Mouse (Mus musculus): ENCODE results near the gene Washc3. TPM values are rescaled to one million over a fixed set of nuclear protein-coding genes. Genes with fewer than 3 reads are reported as not detected.

Washc3 gene
- polyA plus RNA-seq, 1 experiment from 2014 or later: 39.7 TPM

GRCm38 (mm10) chr10:88281699-88282098 is 80.8 kb downstream of the Washc3 start:
- Histone ChIP-seq H3K27me3 (ENCODE audit: control insufficient read depth, insufficient read depth, low read depth, low read length) (no peaks in the 10 kb centered on the region), H3K9me3 (replicated peaks; ENCODE audit: control insufficient read depth, low read length, poor library complexity, severe bottlenecking) (no peaks in the 10 kb centered on the region), H3K27ac (ENCODE audit: low read length) (no peak overlapping the region), H3K4me3 (ENCODE audit: low read depth, low read length) (no peak overlapping the region), H3K4me1 (ENCODE audit: control insufficient read depth, insufficient read depth, low read length) (no peaks in the 10 kb centered on the region), H3K4me2 (ENCODE audit: low read length) (no peak overlapping the region), H3K36me3 (ENCODE audit: control insufficient read depth, insufficient read depth, low read length) (no peaks in the 10 kb centered on the region), H3K9ac (ENCODE audit: low read depth, low read length) (no peak overlapping the region)
- ATAC-seq: no peak
- 87% methylated on average over 3 of the region's 3 CpGs for WGBS

- H3K36me3 ChIP-seq (ENCODE audit: control insufficient read depth, insufficient read depth, low read length): no peaks in the 10 kb centered on the region
- no peak overlapping the region for H3K4me3 ChIP-seq (ENCODE audit: low read depth, low read length)
- no peaks in the 10 kb centered on the region for H3K27me3 ChIP-seq (ENCODE audit: control insufficient read depth, insufficient read depth, low read depth, low read length)
- no peak overlapping the region for H3K9ac ChIP-seq (ENCODE audit: low read depth, low read length)
- WGBS: 93% methylated on average over 4 of the region's 4 CpGs
- ATAC-seq: no peak
- H3K9me3 ChIP-seq (replicated peaks; ENCODE audit: control insufficient read depth, low read length, poor library complexity, severe bottlenecking): no peaks in the 10 kb centered on the region
- no peak overlapping the region for H3K4me2 ChIP-seq (ENCODE audit: low read length)
- no peaks in the 10 kb centered on the region for H3K4me1 ChIP-seq (ENCODE audit: control insufficient read depth, insufficient read depth, low read length)
- H3K27ac ChIP-seq (ENCODE audit: low read length): no peak overlapping the region
These were observed 83.6 kb downstream of the Washc3 start for GRCm38 (mm10) chr10:88284343-88284990.

- Histone ChIP-seq H3K4me2 (ENCODE audit: low read length) (no peak overlapping the region), H3K4me1 (ENCODE audit: control insufficient read depth, insufficient read depth, low read length) (no peaks in the 10 kb centered on the region), H3K9ac (ENCODE audit: low read depth, low read length) (no peak overlapping the region), H3K27me3 (ENCODE audit: control insufficient read depth, insufficient read depth, low read depth, low read length) (no peaks in the 10 kb centered on the region), H3K27ac (ENCODE audit: low read length) (no peak overlapping the region), H3K4me3 (ENCODE audit: low read depth, low read length) (no peak overlapping the region), H3K36me3 (ENCODE audit: control insufficient read depth, insufficient read depth, low read length) (no peaks in the 10 kb centered on the region), H3K9me3 (replicated peaks; ENCODE audit: control insufficient read depth, low read length, poor library complexity, severe bottlenecking) (no peaks in the 10 kb centered on the region)
- WGBS: 79% methylated on average over 8 of the region's 8 CpGs
- ATAC-seq: no peak
These were observed 86.4 kb downstream of the Washc3 start for GRCm38 (mm10) chr10:88287261-88287660.

DNA sequence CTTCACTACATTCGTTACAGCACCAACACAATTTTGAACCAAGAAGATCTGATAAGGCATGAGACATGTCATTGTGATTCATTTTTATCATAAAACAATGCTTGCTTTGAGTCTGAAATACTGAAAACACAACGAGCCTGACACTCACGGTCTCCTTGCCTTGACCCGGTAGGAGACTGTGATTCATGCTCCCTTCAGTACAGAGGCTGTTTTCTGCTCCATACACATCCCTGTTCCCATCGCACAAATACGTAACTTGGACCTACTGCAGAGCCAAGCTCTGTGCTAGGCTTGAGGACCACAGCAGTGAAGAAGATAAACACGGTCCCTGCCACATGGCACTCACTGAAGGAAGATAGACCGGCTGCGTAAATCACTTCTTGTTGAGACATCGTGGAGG is 87.2 kb downstream of the Washc3 start:
- Histone ChIP-seq H3K4me1 (ENCODE audit: control insufficient read depth, insufficient read depth, low read length) (no peaks in the 10 kb centered on the region), H3K27ac (ENCODE audit: low read length) (no peak overlapping the region), H3K27me3 (ENCODE audit: control insufficient read depth, insufficient read depth, low read depth, low read length) (no peaks in the 10 kb centered on the region), H3K4me2 (ENCODE audit: low read length) (no peak overlapping the region), H3K36me3 (ENCODE audit: control insufficient read depth, insufficient read depth, low read length) (no peaks in the 10 kb centered on the region), H3K4me3 (ENCODE audit: low read depth, low read length) (no peak overlapping the region), H3K9ac (ENCODE audit: low read depth, low read length) (no peak overlapping the region), H3K9me3 (replicated peaks; ENCODE audit: control insufficient read depth, low read length, poor library complexity, severe bottlenecking) (no peaks in the 10 kb centered on the region)
- 92% methylated on average over 10 of the region's 10 CpGs for WGBS
- no peak for ATAC-seq

GRCm38 (mm10) chr10:88295091-88295490 is 94.2 kb downstream of the Washc3 start:
- Histone ChIP-seq H3K4me2 (ENCODE audit: low read length) (no peak overlapping the region), H3K9me3 (replicated peaks; ENCODE audit: control insufficient read depth, low read length, poor library complexity, severe bottlenecking) (0 out of 2 replicates have a peak, but pooled peaks cover 2% of the 10 kb centered on the region), H3K4me3 (ENCODE audit: low read depth, low read length) (no peak overlapping the region), H3K27me3 (ENCODE audit: control insufficient read depth, insufficient read depth, low read depth, low read length) (no peaks in the 10 kb centered on the region), H3K4me1 (ENCODE audit: control insufficient read depth, insufficient read depth, low read length) (no peaks in the 10 kb centered on the region), H3K9ac (ENCODE audit: low read depth, low read length) (no peak overlapping the region), H3K36me3 (ENCODE audit: control insufficient read depth, insufficient read depth, low read length) (no peaks in the 10 kb centered on the region), H3K27ac (ENCODE audit: low read length) (no peak overlapping the region)
- no peak for ATAC-seq
- WGBS: 86% methylated on average over 6 of the region's 6 CpGs

Other genes starting within 250 kb of the Washc3 start
- gene Pmch, start 110.0 kb upstream of the Washc3 start, polyA plus RNA-seq (2015; fragmentation: Nextera tagmentation; extraction: Ambion mirVana): 12.8 and 60.5 TPM in 2 replicates
- 1.4 TPM in 2 replicates for gene Parpbp, start 54.2 kb upstream of the Washc3 start, polyA plus RNA-seq (2015; fragmentation: Nextera tagmentation; extraction: Ambion mirVana)
- gene Nup37, start 54.1 kb upstream of the Washc3 start, polyA plus RNA-seq (2015; fragmentation: Nextera tagmentation; extraction: Ambion mirVana): 20.6 and 23.8 TPM in 2 replicates
- gene Dram1, start 178.0 kb downstream of the Washc3 start, polyA plus RNA-seq (2015; fragmentation: Nextera tagmentation; extraction: Ambion mirVana): 0.57 and 0.80 TPM in 2 replicates
- gene Gnptab, start 178.0 kb downstream of the Washc3 start, polyA plus RNA-seq (2015; fragmentation: Nextera tagmentation; extraction: Ambion mirVana): 23.2 and 25.9 TPM in 2 replicates